Mouse (Mus musculus): ENCODE results near the gene Cdcp1.
A peak's percentile ranks its signal among the peaks of the same experiment; 100 is the strongest.

The Cdcp1 gene

DNA sequence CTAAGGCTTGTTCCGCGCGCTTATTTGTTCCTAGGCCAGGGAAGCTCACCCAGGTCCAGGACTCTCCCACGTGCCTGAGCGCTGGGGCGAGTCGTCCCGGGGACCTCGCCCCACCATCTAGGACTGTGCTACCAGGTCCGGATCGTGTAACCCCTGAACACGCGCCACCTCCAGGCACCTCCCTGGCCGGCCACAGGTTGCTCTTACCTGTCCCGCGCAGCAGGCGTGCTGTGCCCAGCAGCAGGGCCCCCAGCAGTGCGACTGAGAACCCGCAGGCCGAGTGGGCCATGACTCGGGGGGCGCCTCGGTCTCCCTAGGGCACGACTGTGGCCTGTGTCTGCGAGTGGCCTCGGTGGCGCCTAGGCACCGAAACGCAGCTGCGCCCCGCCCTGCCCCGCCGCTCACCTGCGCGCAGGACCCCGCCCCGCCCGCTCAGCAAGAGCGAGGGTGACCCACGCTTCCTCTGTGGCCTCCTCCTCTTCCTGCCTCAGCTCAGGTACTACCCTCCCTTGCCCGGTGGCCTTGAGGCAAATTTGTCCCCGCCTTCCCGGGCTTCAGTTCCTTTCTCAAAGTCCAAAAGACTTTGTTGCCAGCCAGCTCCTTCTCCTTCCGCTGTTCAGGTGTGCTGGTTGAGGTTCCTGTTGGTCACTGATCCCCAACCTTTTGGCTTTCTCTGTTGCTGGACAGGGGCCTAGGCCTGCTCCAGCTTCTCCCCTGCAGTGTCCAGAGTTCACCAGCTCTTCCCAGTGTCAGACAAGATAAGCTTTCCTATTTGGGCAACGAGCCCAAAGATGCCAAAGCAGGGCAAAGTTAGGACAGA is at the start of gene Cdcp1:
Gene Cdcp1 (minus strand): TSS at position 418 of the 820 bp plus-strand sequence.
- DNase-seq: no peak

DNA sequence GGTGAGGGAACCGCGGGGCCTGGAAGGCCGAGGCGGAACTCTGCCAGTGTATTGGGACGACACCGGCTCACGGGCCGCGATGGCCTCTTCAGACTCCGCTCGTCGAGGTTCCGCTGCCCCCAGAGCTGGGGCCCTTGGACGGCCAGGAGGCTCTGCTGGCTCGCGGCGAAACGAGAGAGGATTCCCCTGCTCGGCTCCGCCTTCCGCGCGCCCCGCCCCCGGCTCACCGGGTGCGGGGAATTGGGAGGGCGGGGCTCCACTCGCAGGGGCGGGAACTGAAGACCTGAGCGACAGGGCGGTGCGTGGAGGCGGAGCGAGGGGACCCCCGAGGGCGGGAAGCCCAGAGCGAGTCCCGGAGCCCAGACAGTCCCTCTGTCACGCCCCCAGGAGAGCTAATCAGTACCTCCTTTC is 44.8 kb upstream of the Cdcp1 start, which contains the start of gene Tmem158:
Gene Tmem158 (minus strand): TSS at position 154 of the 411 bp plus-strand sequence.
- peak; percentile 84 to 89 for DNase-seq

DNA sequence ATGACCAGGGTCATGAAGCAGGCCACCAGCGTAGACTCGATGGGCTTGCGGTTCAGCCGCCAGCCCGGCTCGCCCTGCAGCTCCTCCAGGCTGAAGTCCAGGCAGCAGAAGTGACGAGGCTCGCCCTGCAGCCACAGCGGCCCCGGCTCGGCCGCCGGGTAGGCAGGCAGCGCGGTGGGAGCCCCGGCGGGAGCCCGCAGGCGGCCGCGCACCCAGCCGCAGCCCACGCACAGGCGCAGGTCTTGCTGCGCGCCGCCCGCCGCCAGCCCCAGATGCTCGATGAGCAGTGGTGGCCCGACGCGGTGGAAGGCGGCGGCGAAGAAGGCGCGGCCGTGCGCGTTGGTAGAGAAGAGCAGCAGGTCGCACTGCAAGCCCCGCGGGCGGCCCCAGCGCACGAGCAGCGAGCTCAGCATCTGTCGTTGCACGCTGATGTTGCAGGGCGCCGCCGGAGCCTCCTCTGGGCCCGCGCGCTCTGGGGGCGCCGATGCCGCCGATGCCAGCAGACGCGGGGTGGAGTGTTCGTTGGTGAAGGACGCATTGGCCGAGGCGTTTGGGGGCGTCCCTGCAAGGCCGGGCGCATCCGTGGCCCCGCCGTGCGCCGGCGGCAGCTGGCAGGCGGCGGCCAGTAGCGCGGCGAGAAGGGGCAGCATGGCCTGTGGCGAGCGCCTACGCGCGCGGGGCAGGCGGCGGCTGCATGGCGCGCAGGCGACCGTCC is 44.2 kb upstream of the Cdcp1 start:
- DNase-seq: peak in 1 of 2 experiments; percentile 54

DNA sequence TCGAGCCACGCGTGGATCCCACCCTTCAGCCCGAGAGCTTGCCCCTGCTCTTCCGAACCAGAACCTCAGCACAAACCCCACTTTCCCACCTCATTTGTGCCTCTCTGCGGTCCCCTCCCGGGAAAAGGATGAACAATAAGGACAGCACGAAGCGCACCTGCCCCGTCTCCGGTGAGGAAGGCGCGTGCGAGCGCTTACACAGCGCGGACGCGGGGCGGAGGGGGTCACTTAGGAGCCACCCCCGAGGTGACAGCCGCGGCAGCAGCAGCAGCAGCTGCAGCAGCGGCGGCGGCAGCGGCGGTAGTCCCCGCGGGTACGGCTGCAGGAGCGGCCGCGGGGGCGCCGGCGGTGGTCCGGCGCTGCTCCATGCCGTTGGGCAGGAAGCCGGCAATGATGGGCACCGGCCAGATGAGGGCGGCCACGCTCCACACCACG is 43.6 kb upstream of the Cdcp1 start:
- DNase-seq: peak; percentile 93

DNA sequence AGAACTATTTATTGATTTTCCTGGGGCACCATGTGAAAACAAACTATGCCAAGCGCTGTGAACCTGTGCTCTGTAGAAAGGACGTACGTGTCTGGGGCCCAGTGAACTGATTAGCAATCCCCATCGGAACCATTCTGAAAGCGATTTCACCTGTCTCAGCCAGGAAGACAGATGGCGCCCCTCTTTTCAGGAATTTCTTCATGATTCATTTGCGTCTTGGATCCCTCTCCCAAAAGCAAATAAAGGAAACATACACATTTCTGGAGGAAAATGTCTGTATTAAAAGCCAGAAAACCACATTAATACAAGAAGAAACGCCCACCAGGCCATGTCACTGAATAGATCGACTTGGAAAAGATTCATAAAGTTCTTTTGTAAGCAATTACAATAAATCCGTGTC is 43.0 kb upstream of the Cdcp1 start:
- DNase-seq: peak; percentile 47 to 68

DNA sequence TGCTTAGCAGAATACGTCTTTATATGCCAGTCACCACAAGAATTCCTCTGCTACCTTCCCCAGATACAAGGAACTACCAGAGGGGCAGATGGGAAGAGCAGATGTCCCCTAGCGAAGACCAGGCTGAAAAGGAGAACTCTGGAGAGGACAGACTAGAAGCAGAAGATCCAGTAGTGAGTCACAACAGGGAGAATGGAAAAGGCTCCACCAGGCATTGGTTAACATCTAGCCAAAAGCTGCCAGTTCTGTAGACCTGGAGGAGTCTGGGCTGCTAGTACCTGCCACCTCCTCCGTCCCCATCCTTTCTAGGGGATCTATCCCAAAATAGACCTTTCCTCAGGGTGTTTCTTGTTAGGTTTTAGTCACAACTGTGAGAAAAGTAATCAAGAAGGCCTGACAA is 39.9 kb upstream of the Cdcp1 start:
- no peak for DNase-seq

DNA sequence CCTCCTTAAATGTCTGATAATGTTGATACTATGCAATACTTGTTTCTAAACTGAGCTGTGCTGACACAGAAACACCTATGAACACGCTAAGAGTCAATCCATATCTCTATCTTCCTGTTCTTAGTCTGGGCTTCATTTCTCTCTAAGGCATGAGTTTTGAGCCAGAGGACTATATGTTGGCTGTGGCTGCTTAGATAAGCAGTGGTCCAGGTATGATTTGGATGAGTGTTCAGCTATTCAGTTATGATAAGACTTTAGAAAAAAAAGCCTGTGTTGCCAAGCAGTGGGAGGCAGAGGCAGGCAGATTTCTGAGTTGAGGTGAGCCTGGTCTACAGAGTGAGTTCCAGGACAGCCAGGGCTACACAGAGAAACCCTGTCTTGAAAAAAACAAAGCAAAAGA is 32.2 kb upstream of the Cdcp1 start:
- DNase-seq: no peak

DNA sequence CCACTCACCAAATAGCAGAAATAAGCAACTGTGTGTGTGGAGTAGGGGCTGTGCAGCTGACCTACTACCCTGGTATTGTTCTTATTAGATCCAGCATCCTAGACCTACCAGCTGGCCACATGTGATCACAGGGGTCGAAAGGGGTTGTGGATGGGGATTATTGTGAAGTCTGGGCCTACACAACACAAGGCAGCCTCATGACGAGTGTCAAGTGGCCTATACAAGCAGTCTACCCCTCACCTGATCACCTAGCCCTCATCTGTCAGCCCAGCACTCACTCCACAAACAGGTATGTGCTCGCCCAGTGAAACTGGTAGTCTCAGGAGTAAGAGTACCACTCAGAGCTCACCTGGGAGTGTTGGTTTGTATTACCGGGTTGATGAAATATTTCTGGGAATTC is 29.3 kb upstream of the Cdcp1 start:
- no peak for DNase-seq

DNA sequence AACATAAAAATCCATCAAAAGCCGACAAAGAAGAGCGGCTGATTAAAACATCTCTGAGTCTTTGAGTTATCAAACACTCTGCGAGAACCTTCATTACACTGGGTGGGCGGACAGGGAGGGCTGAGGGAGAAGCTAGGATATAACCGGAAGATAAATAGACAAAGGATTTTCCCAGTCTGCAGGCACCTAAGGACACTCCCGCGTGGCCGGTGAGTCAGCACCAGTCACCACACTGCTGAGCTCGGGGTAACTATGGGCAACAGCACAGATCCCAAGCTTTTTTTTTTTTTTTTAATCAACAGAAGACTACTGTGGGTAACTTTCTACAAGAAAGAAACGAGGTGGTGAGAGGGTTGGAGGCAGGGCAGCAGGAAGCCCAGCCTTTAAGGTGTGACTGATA is 28.1 kb upstream of the Cdcp1 start:
- no peak for DNase-seq

DNA sequence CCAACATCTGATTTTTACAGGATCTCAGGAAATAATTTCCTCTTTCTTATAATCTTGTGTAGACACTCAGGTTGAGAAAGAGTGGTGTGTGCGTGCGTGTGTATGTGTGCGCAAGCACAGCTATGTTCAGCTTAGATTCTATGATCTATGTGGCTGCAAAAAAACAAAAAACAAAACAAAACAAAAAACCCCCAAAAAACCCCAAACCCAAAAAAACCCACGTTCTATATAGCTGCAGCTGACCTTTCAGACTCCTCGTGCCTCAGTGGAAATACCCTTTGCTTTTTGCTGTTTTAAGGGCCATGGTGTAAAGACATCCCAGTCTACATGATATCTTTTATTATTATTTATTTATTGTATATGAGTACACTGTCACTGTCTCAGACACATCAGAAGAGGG is 25.4 kb upstream of the Cdcp1 start:
- DNase-seq: no peak

DNA sequence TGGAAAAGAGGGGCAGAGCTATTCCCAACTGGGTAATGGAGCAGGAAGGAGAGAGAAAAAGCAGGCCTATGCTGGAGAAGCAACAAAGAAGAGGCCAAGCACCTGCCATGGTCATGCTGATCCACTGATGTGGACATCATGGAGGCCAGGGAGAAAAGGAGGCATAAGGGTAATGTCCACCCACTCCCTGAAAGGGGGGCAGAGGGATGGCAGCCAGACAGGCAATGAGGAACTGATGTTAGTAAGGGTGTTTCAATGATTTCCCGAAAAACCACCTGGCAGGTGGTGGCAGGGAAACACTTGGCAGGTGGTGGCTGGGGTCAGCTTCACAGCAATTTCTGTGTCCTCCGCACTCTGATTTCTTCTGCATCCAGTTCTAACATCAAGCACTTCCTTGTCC is 24.9 kb upstream of the Cdcp1 start:
- no peak for DNase-seq

DNA sequence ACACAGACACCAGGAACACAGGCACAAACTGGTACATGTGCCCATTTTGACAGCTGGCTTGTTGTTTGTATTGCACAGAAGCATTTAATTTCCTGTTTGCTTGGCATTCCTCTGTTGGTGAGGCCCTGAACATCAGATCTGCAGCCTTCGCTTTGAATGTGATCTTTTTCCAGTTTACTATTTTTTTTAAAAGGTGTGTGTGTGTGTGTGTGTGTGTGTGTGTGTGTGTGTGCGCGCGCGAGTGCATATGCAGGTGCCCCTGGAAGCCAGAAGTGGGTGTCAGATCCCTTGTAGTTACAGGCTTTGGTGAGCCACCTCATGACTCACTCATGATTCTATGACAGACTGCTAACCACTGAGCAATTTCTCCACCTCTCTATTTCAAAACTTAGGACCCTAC is 24.4 kb upstream of the Cdcp1 start:
- DNase-seq: no peak

DNA sequence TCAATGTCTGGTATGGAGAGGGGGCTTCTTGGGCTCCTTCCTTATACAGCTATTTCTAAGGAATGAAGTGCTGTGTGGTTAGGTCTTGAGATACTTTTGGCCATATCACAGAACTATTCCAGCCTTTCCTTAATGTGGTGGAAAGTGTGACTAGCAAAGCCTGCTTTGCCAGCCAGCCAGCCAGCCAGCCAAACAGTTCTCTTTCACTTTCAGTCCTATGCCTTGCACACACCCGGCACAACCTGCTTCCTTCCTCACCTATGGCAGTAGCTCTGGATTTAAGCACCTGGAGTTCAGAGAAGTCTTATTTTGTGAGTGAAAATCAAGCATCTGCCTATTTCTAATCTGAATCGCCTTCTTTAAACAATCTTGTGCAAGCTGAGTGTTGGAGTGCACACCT is 23.8 kb upstream of the Cdcp1 start:
- DNase-seq: no peak

DNA sequence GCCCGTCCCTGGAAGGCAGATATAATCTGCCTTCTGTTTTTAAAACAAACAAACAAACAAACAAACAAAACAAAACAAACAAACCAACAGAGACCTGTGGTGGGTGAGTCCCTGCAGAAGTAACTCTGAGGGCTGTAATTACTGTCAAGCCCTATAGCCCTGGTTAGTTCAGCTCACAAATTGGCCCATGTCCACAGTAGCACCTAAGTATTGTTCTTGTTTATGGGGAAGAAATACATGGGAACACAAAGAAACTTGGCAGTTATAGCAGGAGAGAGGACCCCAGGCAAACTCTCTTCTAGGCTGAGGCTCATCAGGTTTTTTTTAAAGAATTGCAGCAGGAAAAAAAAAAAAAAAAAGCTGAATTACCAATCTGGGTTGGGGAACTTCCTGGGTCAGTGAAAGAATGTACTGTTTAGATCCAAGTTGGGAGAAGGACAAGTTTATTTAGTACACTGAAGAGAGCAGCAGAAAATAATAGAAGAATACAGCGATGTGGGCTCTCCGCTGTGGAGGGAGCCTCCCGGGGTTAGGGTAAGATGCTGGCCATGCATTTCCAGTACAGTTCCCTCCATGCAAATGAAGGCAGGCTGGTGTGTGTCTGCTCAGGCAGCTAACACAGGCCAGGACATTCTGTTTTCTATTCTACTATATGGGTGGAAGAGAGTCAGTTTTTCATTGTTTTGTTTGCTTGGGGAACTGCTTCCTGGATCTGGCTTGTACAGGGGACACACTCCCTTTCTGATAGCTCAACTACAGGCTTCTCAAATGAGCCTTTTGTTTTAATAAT is 22.6 kb upstream of the Cdcp1 start:
- DNase-seq: no peak

DNA sequence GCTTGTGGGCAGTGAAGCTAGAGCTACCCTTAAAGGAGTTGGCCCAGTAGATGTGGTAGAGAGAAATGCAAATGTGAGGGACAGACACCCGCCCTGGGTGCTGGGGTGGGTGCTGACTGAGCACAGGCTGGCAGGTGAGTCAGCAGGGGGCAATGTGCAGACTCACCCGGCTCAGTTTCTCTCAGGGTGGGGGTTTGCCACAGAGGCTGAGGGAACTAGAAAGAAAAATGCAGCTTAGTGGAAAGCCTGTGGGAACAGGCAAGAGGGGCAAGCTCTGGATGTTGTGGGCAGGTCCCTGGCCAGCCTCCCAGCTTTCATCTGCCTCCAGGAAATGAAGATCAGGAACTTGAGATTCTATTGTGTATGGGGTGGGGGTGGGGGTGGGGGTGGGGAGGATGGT is 21.9 kb upstream of the Cdcp1 start:
- DNase-seq: no peak

DNA sequence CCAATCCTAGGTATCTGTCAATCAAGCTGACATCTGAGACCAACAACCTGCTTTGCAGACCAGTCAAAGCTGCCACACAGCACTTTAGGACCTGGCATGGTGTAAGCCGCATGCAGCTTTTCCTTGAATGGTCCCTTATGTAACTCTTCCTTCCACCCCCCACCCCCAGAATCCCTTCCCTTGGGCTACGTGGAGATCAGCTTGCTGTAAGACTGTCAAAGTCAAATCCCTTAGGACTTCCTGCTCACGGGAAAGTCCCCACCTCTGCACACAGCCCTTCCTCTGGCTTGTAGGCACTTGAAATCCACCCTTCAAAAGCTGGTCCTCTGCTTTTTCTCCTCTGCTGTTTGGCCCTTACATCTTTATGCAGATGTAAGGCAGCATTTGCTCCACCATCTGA is 19.8 kb upstream of the Cdcp1 start:
- DNase-seq: no peak

DNA sequence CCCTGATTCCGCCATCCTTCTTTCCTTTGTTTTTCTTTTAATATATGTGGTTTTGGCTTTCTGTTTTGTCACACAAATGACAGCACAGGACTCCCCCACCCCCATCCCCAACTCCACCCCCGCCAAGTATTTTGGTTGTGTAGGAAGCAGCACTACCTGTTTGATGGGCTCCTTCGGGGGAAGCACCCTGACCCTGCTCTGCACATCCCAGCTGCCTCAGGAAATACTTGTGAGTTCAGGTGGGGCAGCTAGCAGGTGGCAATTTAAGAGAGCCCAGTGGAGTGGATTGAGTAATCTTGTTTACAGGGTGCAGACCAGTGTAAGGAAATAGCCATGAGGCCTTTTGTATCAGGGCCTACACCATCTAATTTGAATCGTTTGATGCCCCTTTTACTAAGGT is 14.0 kb upstream of the Cdcp1 start:
- no peak for DNase-seq

DNA sequence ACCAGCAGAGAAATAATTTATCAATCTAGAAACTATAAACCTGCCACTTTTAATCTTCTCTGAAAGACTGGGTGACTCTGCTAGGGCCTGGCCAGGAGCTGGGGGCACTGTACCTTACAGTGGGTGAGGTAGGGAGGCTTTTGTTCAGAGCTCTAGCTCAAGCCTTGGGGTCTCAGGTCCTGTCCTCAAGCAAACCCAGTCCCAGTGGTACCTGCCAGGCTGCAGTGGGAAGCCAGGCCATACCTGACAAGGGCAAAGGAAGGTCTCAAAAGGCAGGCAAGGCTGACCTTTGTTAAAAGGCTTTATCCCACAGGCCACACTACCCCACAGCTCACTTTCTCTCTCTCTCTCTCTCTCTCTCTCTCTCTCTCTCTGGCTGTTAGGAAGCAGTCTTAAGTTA is 12.8 kb upstream of the Cdcp1 start:
- no peak for DNase-seq

DNA sequence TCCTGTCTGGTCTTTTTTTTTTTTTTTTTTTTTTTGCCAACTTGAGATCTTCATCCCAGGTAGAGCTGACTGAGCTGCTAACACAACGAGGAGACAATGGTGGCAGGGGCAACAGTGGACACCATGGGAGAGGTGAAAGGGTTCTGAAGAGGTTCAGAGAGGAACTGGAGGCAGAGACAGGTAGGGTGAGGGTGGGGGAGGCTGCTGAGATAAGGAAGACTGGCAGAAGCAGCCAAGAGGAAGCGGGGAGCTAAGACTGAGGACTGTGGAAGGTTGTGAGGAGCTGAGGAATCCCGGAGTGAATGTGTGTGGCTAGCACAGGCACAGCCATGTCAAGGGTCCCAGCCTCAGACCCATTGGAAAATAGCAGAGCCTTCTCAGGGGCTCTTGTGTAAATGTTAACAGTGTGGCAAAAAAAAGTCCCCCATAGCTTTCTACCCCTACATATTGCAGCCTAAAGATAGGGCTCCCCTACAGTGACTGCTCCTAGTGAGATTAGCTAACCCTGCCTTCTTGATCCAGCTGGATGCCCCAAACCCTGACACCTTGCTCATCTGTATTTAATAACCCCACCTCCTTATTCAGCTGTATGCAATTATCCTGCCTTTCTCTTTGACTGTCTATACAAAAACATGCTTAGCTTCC is 11.4 kb upstream of the Cdcp1 start:
- no peak for DNase-seq

DNA sequence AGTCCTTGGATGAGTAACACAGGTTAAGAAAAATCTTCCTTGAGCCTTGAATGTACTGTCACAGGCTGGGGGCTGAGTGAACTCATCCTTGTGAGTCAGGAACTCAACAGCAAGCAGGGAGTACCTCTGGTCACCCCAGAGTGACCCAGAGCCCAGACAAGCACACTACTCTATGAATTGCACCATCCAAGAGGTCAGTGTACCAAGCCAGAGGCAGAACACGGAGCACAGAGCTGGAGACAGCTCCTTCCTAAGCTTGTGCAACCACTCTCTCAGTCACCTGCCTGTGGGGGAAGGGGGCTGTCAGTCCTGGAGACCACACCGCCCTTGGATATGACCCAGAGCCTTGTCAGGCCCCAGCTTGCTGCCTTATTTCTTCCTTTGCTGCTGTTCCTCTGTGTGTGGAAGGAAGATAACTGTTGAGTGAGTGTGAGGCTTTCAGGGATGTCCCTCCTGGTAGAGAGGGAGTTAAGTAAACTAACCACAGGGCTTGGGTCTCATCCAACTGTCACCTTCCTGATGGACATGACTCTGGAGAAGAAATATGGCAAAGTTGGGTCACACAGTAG is 9.1 kb upstream of the Cdcp1 start:
- DNase-seq: no peak

DNA sequence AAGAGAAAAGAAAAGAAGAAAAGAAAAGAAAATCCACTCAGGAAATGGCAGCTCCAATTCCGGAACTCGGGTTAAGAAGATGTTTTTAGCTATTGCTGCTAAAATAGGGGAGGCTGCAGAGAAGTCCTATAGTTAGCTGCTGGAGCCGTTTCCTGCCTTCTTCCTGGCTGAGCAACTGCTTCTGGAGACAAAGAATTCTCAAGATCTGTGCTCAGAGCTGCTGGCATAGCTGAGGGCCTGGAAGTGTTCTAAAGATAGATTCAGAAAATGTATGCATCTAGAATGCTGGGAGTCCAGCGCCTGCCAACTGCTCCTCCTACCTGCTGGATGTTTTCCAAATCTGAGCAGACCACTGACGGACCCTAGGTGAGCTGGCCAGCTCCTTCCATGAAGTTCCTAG is 4.0 kb upstream of the Cdcp1 start:
- DNase-seq: no peak

DNA sequence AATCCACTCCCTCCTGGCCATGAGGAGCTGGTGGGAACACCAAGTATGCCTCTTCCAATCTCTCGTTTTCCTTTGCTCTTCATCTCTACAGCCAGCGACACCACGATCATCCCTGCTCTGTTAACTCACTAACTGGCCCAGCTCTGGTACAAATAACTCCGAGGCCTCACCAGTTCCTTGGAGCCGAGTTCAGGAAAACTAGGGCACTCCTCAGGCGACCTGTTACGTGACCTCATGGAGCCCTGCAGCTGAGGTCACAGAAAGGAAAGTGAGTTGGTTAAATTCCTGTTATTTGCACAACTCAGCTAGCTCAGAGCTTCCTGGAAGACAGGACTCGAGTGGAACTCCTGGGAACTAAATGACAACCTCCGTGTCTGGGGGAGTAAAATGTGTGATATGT is 2.5 kb downstream of the Cdcp1 start:
- no peak for DNase-seq

DNA sequence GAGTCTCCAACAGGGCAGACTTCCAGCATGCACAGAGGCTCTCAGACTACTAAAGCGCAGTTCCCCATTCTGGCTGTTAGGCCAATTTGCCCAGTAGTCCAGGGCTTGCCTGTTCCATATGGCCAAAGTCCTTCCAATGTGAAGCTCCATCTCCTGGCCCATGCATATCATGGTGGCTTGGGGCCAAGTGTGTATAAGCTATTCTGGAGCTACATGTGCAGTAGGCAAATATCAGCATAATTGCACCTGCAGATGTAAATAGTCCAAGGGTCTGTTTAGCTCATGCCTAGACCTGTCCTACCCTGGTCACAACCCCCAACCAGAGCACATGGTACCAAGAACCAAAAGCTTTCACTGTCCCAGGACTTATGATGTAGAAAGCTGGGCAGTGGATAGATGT is 7.9 kb downstream of the Cdcp1 start:
- peak; percentile 12 to 19 for DNase-seq

All from cerebellum, postnatal 14 days (tissue).